Mouse (Mus musculus) embryonic stem cell, embryonic (primary cell): Measurements from ENCODE around the gene Msantd4.
"Not testable (repeated sequence)": the region's sequence is repeated elsewhere in the genome, so short reads cannot be mapped to it uniquely, and the experiment has no call there.

Experiments used
- CTCF ChIA-PET, 4 experiments: fragments of 300-600 bp in 2 of 4; fragments of 350-600 bp in 2 of 4; sonication (Branson Sonifier 250); formaldehyde crosslinking; loops; one replicate each; lab custom pipeline; 2022; ENCODE audit warnings: inconsistent platforms in 2 of 4; lab: Charles Lee
- POLR2A ChIA-PET, 4 experiments: fragments of 300-600 bp in 2 of 4; fragments of 350-600 bp in 2 of 4; sonication (Branson Sonifier 250); formaldehyde crosslinking; loops; one replicate each; lab custom pipeline; 2022; ENCODE audit warnings: antibody characterized with exemption in 4 of 4, inconsistent platforms in 1 of 4; lab: Charles Lee

Msantd4 gene

GRCm38 (mm10) chr9:4375828-4376639 is at the start of gene Msantd4:
Gene Msantd4 (plus strand): TSS chr9:4376562.
- CTCF ChIA-PET, result no interaction called here
- POLR2A ChIA-PET, result interaction anchor here (0.5 to 2.4 kb wide), 16 partner anchors 8 to 844 kb away, joined by 3 to 36 read pairs (median 4); partner anchors contain the start of genes Aasdhppt (in 4 of the 4), Kbtbd3 (in 4 of the 4) and Gucy1a2 (in 1 of the 4)

GRCm38 (mm10) chr9:4353163-4353562 is 23.2 kb upstream of the Msantd4 start:
- ChIA-PET POLR2A (interaction anchor here in 1 of 4 experiments (2.3 kb wide), 1 partner anchor 23 kb away, joined by 6 read pairs; the partner anchor contains the start of gene Msantd4), CTCF (no interaction called here)

- ChIA-PET CTCF (no interaction called here), POLR2A (interaction anchor here (0.5 to 2.4 kb wide), 16 partner anchors 8 to 845 kb away, joined by 3 to 36 read pairs (median 4); partner anchors contain the start of genes Aasdhppt (in 4 of the 4), Kbtbd3 (in 4 of the 4) and Gucy1a2 (in 1 of the 4))
These were observed 318 bp downstream of the Msantd4 start for GRCm38 (mm10) chr9:4376640-4377120.

DNA sequence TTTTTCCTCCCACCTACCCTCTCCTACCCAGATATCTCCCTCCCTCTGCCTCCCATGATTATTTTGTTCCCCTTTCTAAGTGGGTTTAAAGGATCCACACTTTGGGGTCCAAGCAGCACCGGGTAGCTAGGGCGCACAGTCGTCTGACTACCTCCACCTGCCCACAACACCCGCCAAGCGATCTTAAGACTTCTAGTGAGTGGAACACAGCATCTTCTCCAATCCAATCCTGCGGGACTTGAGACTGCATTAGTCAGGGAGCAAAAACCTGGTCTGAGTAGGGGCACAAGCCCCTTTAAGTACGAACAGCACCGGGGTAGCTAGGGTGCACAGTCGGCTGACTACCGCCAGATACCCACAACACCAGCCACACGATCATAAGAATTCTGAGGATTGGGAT is 24.4 kb downstream of the Msantd4 start:
- POLR2A ChIA-PET, result interaction anchor here in 1 of 4 experiments (1.1 kb wide), 1 partner anchor 89 kb away, joined by 4 read pairs; no protein-coding TSS in a partner anchor
- CTCF ChIA-PET, result not testable (repeated sequence)
